Mouse (Mus musculus) left cerebral cortex, postnatal 4 days (tissue): ENCODE results near the gene Gna13. TPM values are rescaled to one million over a fixed set of nuclear protein-coding genes. Genes with fewer than 3 reads are reported as not detected.
A peak's percentile ranks its signal among the peaks of the same experiment; 100 is the strongest.

Experiments
- DNase-seq: peaks from one replicate; pipeline ENCODE4 v3.0.0-alpha.2; 2022
- intact Hi-C: fragments of 180-260 bp; cut with DNase I; formaldehyde crosslinking; loops from one replicate; pipeline ENCODE4 v1.15.1; 2025
- total RNA-seq, 2 experiments: library from RNA; stranded (reverse); gene quantifications; 2 replicates each; pipeline ENCODE4 v1.2.3; 2021

The Gna13 gene
- total RNA-seq, 2 experiments from 2014 or later: 48.8 to 50.5 TPM

GRCm38 (mm10) chr11:109366802-109367579 is 4.4 kb downstream of the Gna13 start:
- no peak for DNase-seq
- intact Hi-C loops: no loop called here

GRCm38 (mm10) chr11:109369026-109369637 is 6.5 kb downstream of the Gna13 start:
- no peak for DNase-seq
- intact Hi-C loops: no loop called here

- DNase-seq: no peak
- intact Hi-C loops: no loop called here
Measured at GRCm38 (mm10) chr11:109375412-109375811, 12.8 kb downstream of the Gna13 start.

- intact Hi-C loops: no loop called here
- no peak for DNase-seq
Measured at GRCm38 (mm10) chr11:109376484-109377143, 14.0 kb downstream of the Gna13 start.

GRCm38 (mm10) chr11:109377477-109377876 is 14.8 kb downstream of the Gna13 start:
- no peak for DNase-seq
- intact Hi-C loops: no loop called here

- intact Hi-C loops: no loop called here
- no peak for DNase-seq
Measured at GRCm38 (mm10) chr11:109378051-109378450, 15.4 kb downstream of the Gna13 start.

- intact Hi-C loops: no loop called here
- no peak for DNase-seq
Measured at GRCm38 (mm10) chr11:109380662-109381061, 18.0 kb downstream of the Gna13 start.

GRCm38 (mm10) chr11:109385296-109385695 is 22.7 kb downstream of the Gna13 start:
- intact Hi-C loops: no loop called here
- no peak for DNase-seq

- intact Hi-C loops: no loop called here
- DNase-seq: peak; percentile 28
Measured at GRCm38 (mm10) chr11:109389046-109389445, 26.4 kb downstream of the Gna13 start.

- intact Hi-C loops: no loop called here
- DNase-seq: no peak
Measured at GRCm38 (mm10) chr11:109391200-109391599, 28.6 kb downstream of the Gna13 start.

GRCm38 (mm10) chr11:109391760-109392159 is 29.1 kb downstream of the Gna13 start:
- intact Hi-C loops: no loop called here
- DNase-seq: no peak

GRCm38 (mm10) chr11:109392601-109393000 is 30.0 kb downstream of the Gna13 start:
- no peak for DNase-seq
- intact Hi-C loops: no loop called here

GRCm38 (mm10) chr11:109394758-109395157 is 32.1 kb downstream of the Gna13 start:
- no peak for DNase-seq
- intact Hi-C loops: no loop called here

- no peak for DNase-seq
- intact Hi-C loops: no loop called here
Measured at GRCm38 (mm10) chr11:109395291-109395690, 32.7 kb downstream of the Gna13 start.

GRCm38 (mm10) chr11:109406431-109406830 is 43.8 kb downstream of the Gna13 start:
- DNase-seq: no peak
- intact Hi-C loops: no loop called here

GRCm38 (mm10) chr11:109410197-109410980 is 47.8 kb downstream of the Gna13 start:
- intact Hi-C loops: no loop called here
- no peak for DNase-seq

GRCm38 (mm10) chr11:109413617-109414016 is 51.0 kb downstream of the Gna13 start, which contains the start of gene 9930022D16Rik:
Gene 9930022D16Rik (plus strand): TSS chr11:109413917.
- intact Hi-C loops: no loop called here
- DNase-seq: no peak

- no peak for DNase-seq
- intact Hi-C loops: no loop called here
Measured at GRCm38 (mm10) chr11:109414802-109415201, 52.2 kb downstream of the Gna13 start.

GRCm38 (mm10) chr11:109416709-109417420 is 54.2 kb downstream of the Gna13 start:
- DNase-seq: no peak
- intact Hi-C loops: no loop called here

- intact Hi-C loops: no loop called here
- DNase-seq: no peak
Measured at GRCm38 (mm10) chr11:109417472-109418040, 54.9 kb downstream of the Gna13 start.
